Mouse (Mus musculus): ENCODE data around the gene Mettl17.
"Not testable (repeated sequence)": the region's sequence is repeated elsewhere in the genome, so short reads cannot be mapped to it uniquely, and the experiment has no call there.

Gene Mettl17

DNA sequence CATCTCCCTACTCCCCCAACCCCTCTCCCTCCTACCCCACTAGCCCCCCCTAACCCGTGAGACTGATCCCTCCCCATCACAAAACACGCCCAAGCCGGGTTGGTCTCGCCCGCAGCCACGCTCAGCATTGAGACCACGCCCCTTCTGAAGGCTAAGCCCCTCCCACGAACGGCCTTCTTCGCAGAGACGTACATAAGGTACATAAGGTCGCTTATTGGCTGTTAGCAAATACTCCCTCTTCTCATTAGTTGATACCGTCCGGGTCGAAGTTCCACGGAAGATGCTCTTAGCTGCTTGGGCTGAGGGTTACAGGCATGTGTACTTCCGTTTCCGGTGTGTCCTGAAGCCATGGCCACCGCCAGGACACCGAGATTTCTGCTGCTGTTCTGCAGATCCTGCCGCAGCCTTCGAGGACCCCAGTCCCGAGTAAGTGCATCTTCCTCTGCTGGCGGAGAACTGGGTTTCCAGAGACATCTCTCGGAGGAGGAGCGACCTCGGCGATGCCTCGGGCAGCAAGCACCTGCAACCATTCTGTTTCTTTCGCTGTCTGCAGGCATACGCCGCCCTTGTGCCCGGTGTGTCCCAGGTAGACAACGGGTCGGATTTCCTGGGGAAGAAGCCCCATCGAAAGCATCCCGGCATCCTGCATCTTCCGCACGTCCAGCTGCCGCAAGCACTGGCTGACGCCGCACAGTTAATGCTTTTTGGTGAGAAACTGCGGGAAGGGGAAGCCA lies at the start of gene Mettl17:
Gene Mettl17, plus strand, starts transcription at position 245 of the 734 bp plus-strand sequence.
- DNase-seq = peak; percentile 97

DNA sequence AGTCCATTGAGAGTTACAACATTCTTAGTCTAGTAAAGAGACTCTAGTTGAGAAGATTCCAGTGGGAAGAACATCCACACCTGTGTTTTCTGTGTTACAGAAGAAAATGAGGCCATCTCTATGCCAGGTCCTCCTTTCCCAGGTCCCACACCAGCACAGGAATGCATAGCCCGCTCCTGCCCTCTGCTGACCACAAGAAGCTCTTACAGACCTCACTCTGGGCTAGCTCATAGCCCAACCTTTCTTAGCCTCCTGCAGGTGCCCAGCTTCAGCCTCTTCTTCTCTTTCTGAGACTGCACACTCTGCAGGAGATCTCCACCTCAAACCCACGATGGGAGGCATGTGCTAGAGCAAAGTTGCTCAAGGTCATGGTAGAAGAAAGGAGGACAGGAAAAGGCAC lies 46.2 kb upstream of the Mettl17 start:
- peak in 1 of 2 experiments; percentile 13 for DNase-seq

DNA sequence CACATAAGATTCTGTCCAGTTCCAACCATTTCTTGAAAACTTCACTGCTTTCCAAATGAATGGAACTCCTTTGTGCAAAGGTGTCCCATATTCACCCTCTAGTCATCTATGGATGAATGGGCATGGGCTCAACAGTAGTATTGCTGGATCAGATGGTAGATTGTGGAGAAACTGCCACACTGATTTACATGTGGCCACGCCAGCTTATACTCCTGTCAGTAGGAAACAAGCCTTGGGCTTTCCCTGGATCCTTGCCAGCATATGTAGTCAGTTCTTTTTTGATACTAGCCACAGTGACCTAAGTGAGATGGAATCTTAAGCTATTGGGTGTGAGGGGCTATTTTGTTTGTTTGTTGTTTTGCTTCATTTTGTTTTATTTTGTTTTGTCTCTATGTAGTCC lies 42.4 kb upstream of the Mettl17 start:
- no peak for DNase-seq

DNA sequence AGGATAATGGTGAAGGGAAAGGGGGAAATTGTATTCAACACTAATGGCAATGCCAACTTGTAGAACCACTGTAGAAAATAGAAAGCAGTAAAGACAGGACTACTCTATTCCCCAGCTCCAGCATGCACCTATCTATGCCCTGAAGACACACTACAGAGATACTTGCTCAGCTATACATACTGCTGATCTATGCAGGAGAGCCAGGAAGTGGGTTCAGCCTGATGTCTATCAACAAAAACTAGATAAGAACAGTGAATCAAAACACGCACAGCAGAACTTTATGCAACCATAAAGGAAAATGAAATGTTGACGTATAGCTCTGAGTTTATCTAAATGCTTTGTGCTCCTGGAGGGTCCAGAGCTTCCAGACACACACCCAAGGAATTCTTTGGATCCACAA lies 41.9 kb upstream of the Mettl17 start:
- no peak for DNase-seq

DNA sequence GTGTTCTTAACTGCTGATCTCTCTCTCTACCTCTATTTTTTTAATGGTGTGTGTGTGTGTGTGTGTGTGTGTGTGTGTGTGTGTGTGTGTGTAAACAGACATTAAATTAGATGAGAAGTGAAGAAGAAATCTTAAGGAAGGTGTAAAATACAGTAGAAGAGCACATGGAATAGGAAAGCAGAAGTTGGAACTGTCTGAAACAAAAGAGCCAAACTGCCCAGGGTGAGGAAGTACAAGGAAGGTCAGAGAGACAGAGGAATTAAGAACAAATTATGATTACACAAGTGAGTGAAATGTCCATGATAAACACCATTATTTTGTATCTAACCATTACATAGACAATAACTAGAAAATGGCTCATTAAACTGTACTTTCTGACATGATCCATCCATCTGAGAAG lies 40.8 kb upstream of the Mettl17 start:
- DNase-seq = no peak

DNA sequence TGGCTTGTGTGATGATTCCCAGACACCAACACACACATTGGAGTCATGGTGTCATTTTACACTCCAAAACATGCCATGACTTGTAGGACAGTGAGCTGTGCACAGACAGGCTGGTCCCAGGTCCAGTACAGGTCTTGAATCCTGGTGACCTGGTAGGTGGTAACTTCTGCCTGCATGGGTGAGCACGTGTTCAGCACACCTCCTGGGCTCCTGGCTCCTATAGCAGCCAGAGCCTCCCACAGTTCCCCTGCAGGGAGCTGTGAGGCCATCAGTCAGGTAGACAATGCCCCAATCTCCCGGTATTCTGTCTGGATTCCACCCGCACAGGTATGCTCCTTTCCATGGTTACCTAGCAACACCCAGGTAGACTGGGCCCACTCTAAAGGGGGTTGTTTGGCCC lies 38.1 kb upstream of the Mettl17 start:
- no peak for DNase-seq

DNA sequence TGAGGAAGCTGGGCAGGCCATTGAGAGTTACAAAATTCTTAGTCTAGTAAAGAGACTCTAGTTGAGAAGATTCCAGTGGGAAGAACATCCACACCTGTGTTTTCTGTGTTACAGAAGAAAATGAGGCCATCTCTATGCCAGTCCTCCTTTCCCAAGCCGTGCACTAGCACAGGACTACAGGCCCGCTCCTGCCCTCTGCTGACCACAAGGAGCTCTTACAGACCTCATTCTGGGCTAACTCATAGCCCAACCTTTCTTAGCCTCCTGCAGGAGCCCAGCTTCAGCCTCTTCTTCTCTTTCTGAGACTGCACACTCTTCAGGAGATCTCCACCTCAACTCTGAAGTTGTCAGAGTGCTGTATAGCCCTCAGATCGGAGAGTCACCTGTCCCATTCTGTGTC lies 33.6 kb upstream of the Mettl17 start:
- peak in 1 of 2 experiments; percentile 10 for DNase-seq

DNA sequence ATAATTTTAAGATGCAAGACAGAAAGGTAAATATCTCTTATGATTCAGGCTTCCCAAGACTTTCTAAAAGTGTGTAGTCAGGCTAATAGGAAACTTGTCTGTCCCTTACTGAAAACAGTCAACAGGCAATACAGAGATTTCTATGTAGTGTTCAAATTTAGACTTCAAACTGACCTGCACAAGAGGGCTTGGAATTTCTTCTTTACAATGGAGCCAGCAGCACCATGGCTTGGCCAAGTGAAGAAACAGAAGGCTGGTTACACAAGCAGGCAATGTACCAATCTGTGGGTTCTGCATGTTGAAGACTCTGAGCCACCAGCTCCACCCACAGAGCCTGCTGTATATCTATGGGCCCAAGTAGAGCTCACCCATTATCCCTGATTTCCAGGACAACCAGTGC lies 31.2 kb upstream of the Mettl17 start, which contains the start of gene Ear6:
Gene Ear6, plus strand, starts transcription at position 301 of the 400 bp plus-strand sequence.
- DNase-seq = no peak

DNA sequence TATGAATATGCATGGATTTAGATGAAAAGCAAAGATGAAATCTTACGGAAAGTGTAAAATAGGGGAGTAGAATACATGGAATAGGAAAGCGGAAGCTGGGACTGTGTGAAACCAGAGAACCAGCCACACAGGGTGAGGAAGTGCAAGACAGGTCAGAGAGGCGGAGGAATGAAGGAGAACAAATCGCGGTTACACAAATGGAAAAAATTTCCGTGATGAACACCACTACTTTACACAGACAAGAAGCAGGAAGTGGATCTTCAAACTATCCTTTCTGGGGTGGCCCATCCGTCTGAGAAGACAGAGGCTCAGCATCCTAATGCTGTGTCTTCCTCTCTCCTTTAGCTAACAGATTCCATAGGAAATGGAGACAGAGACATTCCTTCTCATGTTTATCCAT lies 29.4 kb upstream of the Mettl17 start:
- DNase-seq = not testable (repeated sequence)

DNA sequence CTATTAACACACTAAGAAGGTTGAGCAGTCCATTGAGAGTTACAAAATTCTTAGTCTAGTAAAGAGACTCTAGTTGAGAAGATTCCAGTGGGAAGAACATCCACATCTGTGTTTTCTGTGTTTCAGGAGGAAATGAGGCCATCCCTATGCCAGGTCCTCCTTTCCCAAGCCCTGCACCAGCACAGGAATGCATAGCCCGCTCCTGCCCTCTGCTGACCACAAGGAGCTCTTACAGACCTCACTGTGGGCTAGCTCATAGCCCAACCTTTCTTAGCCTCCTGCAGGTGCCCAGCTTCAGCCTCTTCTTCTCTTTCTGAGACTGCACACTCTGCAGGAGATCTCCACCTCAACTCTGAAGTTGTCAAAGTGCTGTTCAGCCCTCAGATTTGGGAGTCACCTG lies 21.0 kb upstream of the Mettl17 start:
- DNase-seq = peak in 1 of 2 experiments; percentile 29

DNA sequence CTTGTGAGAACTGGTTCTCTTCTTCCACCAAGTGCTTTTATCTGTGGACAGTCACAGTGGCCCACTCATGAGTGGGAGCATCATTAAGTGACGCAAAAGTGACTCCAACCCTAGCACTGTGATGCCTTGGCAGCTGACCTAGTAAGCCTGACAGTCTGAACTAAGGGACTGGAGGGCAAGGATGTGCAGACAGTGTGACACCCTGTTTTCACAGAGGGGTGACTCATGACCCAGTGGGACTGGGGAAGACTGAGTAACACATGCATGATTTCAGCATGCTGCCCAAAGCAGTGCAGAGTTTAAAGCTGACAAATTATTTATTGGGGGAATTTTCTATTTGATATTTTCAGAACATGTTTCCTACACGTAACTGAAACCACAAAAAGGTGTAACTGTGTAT lies 13.9 kb upstream of the Mettl17 start:
- no peak for DNase-seq

DNA sequence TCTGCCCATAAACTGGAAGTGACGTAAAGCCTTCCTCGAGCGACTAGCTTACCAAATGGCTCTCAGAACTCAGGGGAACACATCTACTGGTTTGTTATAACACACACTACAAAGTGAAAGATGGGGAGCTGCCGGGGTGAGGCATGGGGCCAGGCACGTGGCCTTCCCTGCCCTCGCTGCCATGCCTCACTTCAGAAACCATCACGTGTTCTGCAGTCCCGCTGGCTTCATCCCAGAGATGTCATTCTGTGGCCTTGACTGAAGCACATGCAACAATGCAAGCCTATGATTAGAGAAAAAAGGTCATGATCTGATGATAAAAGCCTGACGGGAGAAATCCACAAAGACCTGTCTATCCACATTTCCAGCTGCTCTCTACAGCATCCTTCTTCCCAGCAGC lies 12.9 kb upstream of the Mettl17 start:
- DNase-seq = no peak

DNA sequence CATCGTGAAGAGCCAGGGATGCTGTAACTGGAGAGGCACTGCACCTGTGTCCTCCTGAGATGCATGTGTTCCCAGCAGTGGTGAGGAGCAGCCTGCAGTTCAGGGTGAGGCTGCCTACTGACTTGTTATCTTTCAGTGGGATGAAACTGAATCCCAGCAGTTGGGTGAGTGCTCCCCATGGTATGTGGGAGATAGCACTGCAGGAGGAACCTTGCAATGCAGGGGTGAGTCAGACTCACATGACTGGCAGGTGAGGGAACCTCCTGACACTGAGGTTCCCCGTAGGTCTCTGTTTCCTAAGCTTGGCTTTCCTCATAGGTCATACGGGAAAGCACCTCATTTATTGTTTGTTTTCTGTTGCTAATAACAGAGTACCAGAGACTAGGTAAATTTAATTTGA lies 7.1 kb upstream of the Mettl17 start:
- DNase-seq = no peak

DNA sequence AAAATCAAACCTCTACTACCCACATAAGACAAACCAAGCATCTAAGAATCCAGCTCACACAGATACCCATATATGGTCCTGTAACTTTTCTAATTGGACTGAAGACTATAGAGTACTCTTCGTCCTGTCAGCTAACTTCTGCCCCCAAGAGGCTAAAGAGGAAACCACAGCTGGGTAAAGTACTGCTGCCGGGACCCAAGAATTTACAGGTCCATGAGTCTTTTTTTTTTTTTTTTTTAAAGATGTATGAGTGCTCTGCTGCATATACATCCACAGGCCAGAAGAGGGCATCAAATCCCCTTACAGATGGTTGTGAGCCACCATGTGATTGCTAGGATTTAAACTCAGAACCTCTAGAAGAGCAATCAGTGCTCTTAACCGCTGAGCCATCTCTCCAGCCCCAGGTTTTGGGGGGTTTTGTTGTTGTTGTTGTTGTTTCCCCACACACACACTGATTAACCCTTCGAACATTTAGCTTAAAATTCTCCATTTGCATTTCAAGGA lies 1.1 kb upstream of the Mettl17 start:
- peak; percentile 81 to 85 for DNase-seq

DNA sequence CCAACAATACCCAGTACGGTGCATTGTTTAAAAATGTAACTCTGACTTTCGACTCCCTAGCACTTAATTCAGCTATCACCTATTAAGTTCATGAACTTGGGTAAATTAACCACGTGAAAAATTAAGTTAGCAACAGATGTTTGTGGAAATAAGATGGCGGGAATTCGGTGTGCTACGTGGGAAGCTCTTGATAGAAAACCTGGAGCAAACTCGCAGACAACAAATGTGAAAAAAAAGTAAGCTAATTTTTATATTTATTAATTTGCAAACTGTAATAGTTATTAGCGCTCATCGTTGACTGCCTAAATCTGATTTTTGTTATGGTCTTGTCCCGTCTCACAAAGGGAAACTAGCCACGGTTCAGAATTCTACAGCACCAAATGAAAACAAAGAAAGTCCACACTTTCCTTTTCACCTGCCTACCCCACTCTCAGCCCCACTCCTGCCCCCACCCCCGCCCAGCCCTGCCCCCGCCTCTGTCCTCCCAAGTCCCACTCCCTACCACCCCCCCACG lies 554 bp upstream of the Mettl17 start:
- DNase-seq = no peak

DNA sequence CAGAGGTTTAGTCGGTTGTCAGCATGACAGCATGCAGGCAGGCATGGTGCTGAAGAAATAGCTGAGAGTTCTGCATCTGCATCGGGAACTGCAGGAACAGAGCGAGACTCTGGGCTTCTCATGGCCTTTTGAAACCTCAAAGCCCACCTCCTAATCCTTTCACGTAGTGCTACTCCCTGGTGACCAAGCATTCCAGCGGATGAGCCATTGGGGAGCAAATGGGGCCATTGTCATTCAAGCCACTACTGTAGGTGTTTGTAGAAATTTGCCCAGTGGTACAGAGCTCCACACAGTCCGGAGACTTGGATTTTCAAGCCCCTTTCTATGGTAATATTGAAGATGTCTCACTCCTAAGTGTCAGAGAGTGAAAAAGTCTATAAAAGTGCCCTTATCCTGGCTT lies 1.4 kb downstream of the Mettl17 start:
- no peak for DNase-seq

DNA sequence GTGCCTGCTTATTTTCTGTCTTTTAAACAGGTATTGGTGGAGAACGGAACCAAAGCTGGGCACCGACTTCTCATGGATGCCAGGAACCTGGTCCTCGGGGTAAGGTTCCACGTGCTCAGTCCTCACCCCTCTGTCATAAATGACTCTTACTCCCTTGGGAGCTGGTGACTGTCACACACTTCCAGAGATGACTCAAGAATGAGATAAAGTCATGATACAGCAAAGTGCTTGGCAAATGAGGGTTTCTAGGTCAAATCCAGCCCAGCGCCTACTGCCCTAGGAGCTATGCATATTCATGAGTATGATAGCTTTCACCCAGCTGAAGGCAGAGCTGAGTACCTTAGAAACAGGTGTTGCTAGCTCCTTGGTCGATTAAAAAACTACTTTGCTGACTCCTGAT lies 5.2 kb downstream of the Mettl17 start:
- DNase-seq = no peak

DNA sequence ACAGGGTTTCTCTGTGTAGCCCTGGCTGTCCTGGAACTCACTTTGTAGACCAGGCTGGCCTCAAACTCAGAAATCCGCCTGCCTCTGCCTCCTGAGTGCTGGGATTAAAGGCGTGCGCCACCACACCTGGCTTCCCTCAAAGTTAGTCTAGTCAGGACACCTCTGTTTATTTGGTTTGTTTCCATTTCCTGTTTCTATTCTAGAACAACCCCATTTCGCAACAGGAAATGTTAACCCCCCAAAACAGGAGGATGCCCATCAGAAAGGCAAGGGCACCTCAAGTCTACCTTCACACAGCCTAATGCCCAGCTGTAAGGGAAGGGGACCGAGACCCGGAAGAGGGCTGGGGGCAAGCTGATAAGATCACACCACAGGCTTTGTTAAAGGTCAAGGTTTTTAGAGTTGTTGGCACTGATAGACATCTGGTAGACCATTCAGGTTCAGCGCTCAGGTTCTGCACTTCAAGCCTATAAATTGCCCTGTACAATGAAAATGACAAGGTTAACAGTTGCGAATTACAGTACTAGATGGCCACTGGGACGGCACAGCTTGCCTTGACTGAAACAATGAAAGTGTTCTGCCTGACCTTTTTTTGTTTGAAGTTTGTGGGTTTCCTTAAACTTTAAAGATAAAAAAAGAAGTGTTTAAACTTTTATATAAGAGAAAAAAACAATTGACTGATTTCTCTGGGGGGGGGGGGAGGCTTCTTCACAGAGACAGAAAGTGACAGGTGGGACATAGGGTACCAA lies 7.7 kb downstream of the Mettl17 start, which contains the start of gene Slc39a2:
Gene Slc39a2, plus strand, starts transcription at position 699 of the 749 bp plus-strand sequence.
- DNase-seq = no peak

DNA sequence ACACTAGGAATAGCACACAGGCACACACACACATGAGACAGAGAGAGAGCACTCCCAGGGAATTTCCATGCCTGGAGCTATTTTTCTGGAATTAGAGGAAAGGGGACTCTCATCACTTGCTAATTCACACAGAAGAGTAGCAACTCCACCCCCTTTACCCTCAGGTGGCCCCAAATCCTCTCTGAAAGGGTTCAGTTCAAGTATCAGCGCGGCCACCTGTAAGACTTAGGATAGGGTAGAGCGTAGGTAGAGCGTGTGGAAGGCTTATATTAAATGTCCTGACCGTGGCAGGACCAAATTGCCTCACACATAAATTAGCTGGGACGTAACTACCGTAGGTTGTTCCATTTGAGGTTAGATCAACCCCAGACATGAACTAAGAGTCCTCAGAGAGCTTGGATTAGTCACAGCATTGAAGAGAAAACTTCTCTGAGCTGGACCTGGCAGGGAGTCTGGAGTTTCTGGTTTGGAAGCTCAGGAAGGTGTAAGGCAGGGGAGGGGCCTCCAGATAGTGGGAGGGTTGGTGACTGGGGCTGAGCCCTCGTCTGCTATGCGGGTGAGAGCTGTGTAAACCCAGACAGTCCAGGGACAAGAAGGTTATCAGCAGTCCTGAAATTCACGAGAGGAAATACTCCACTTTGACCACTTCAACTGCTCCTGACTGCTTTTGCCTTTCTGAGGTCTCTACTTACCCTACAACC lies 8.6 kb downstream of the Mettl17 start:
- DNase-seq = no peak

DNA sequence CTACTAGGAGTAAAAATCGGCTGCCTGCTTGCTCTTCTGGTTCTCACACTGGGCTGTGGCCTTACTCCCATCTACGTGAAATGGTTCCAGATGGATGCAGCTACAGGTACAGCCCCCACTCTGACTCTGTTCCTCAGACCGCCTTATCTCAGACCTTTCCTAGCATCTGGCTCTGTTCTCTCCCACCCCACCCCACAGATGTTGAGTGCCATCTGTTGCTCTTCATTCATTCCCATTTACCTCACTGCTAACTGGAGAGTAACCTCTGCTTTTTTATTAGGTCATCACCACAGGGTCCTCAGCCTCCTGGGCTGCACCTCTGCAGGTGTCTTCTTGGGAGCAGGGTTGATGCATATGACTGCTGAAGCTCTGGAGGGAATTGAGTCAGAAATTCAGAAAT lies 9.2 kb downstream of the Mettl17 start:
- no peak for DNase-seq

DNA sequence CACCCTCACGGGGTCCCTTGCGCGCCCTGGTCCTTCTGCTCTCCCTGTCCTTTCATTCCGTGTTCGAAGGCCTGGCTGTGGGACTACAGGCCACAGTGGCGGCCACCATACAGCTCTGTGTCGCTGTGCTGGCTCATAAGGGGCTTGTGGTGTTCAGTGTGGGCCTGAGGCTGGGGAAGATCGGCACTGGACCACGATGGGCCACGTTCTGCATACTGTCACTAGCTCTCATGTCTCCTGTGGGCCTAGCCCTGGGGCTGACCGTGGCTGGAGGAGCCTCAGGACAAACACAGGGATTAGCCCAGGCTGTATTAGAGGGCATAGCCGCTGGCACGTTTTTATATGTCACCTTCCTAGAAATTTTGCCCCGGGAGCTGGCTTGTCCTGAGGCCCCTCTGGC lies 10.4 kb downstream of the Mettl17 start:
- no peak for DNase-seq

DNA sequence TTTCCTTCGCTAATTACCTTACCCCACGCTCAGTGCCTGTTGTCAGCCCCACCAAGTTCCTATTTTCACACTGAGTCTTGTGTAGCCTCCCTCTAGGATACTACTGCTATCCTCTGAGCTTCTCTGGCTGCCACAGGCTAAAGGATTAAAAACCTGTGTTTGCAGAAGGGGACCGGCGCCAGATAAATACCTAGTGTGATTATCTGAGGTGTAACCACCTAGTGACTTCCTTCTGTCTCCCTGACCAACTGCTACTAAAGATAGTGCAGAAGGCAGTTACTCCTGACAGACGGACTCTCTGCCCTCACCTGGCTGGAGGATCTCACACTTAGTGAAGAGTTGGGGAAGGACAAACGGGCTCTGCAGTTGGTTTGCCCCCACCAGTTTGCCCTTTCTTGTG lies 11.4 kb downstream of the Mettl17 start:
- no peak for DNase-seq

DNA sequence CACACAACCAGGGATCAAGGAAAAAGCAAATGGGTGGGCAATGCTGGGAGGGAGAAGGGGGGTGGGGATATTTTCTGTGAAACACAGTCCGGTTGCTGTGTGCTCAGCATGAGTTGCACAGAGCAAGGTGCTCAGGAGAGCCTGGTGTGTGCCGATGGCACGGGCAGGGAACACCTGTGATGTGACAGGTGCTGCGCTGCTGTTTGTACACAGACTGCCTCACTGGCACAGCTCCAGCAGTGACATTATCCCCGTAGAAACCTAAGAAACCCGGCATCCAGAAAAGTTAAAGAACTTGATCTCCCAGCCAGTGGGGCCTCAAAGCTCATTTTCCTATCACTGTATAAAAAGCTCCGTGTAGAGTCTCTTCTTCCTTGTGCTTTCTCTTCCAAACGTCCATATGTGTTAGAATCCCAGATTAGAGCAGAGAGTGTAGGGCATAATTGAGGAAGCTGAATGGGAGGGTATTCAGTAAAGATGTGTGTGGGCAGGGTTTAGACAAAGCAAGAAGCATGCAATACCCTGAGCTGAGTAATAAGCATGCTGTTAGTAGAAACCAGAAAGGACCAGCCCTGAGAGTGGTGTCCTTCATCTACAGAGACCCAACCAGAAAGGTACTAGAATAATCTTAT lies 12.0 kb downstream of the Mettl17 start:
- no peak for DNase-seq
